Mouse (Mus musculus) liver, embryonic 12.5 days (tissue): ENCODE measurements around the gene Spata2. TPM values are rescaled to one million over a fixed set of nuclear protein-coding genes. Genes with fewer than 3 reads are reported as not detected.

Experiments used
- ATAC-seq: fragments of 200-750 bp; cut with Nextera tagmentation; 2 replicates; pipeline ENCODE4 v1.8.0; 2017; ENCODE audit warnings: moderate number of reproducible peaks, mild to moderate bottlenecking, moderate library complexity
- H3K27ac ChIP-seq: fragments of 300-500 bp; sonication (generic); 2 replicates; pipeline ENCODE4 v1.5.1; 2016; ENCODE audit warnings: mild to moderate bottlenecking
- H3K27me3 ChIP-seq: fragments of 300-500 bp; sonication (generic); replicated peaks from 2 replicates; pipeline ENCODE4 v1.6.1; 2016; ENCODE audit warnings: mild to moderate bottlenecking, moderate library complexity
- H3K36me3 ChIP-seq: fragments of 300-500 bp; sonication (generic); 2 replicates; pipeline ENCODE4 v1.6.1; 2016; ENCODE audit warnings: mild to moderate bottlenecking, moderate library complexity
- H3K4me1 ChIP-seq: fragments of 300-500 bp; sonication (generic); 2 replicates; pipeline ENCODE4 v1.6.1; 2016
- H3K4me2 ChIP-seq: fragments of 300-500 bp; sonication (generic); 2 replicates; pipeline ENCODE4 v1.6.1; 2016; ENCODE audit warnings: mild to moderate bottlenecking, moderate library complexity
- H3K4me3 ChIP-seq: fragments of 300-500 bp; sonication (generic); 2 replicates; pipeline ENCODE4 v1.5.1; 2016; ENCODE audit warnings: mild to moderate bottlenecking, moderate library complexity
- H3K9ac ChIP-seq: fragments of 300-500 bp; sonication (generic); 2 replicates; pipeline ENCODE4 v1.6.1; 2016; ENCODE audit warnings: mild to moderate bottlenecking, moderate library complexity
- H3K9me3 ChIP-seq: fragments of 300-500 bp; sonication (generic); replicated peaks from 2 replicates; pipeline ENCODE4 v1.6.1; 2016; ENCODE audit warnings: mild to moderate bottlenecking, moderate library complexity
- WGBS: fragments of 180-500 bp; shearing (Covaris S2); methylation state at CpG from one replicate; pipeline ENCODE4 v1.1.7; 2016; ENCODE audit not compliant: insufficient replicate concordance; 5-methylcytosine and 5-hydroxymethylcytosine counted together
- polyA plus RNA-seq: library from polyadenylated mRNA; unstranded; fragments of >200 nt; fragmentation: Nextera tagmentation; extraction: Ambion mirVana; gene quantifications from 2 replicates; pipeline ENCODE4 v1.2.1, GENCODE M21; 2016

The Spata2 gene
- polyA plus RNA-seq, 1 experiment from 2014 or later, result 11.0 TPM

DNA sequence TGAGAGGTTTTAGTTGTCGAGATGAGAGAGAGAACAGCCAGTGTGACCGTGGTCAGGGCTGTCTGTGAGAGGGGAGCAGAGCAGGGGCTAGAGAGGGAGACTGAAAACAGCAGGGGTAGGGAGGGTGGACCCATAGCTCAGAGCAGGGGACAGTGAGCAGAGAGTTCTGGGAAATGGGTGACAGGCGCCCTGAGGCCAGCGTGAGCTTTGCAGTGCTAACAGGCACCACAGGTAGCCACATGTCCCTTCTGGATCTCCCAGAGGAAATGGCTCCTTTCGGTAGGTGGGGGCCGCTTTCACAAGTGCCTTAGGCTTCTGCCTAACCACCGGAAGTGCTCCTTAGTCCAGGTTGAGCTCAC, 61.3 kb downstream of the Spata2 start:
- H3K9me3 ChIP-seq, result no peaks in the 10 kb centered on the region
- H3K4me2 ChIP-seq, result peak overlapping the region; percentile 48
- peak overlapping the region; percentile 65 for H3K9ac ChIP-seq
- WGBS, result 67% methylated on average over 7 of the region's 7 CpGs
- H3K4me1 ChIP-seq, result peaks cover 59% of the 10 kb centered on the region
- H3K36me3 ChIP-seq, result peaks cover 80% of the 10 kb centered on the region
- H3K27me3 ChIP-seq, result no peaks in the 10 kb centered on the region
- H3K27ac ChIP-seq, result peak overlapping the region; percentile 94
- no peak overlapping the region for H3K4me3 ChIP-seq
- ATAC-seq, result peak; percentile 79

Other genes starting within 250 kb of the Spata2 start
- gene B4galt5, start 143.7 kb downstream of the Spata2 start, polyA plus RNA-seq, result 8.1 and 9.9 TPM in 2 replicates
- 17.4 and 18.8 TPM in 2 replicates for gene Slc9a8, start 71.2 kb downstream of the Spata2 start, polyA plus RNA-seq
- 37.6 and 37.9 TPM in 2 replicates for gene Rnf114, start 242 bp downstream of the Spata2 start, polyA plus RNA-seq
- 4.9 and 5.0 TPM in 2 replicates for gene Snai1, start 45.3 kb upstream of the Spata2 start, polyA plus RNA-seq
- 256 and 259 TPM in 2 replicates for gene Ube2v1, start 139.2 kb upstream of the Spata2 start, polyA plus RNA-seq
- gene Gm20431, start 168.6 kb upstream of the Spata2 start, polyA plus RNA-seq, result 1.8 and 4.8 TPM in 2 replicates
- 21.8 and 23.4 TPM in 2 replicates for gene Cebpb, start 196.0 kb upstream of the Spata2 start, polyA plus RNA-seq
- gene Tmem189, start 196.9 kb upstream of the Spata2 start, polyA plus RNA-seq, result 27.3 and 30.4 TPM in 2 replicates